Mouse (Mus musculus) spleen, adult 18-20 months (tissue): ENCODE measurements around the gene Zfp991.
"Not testable (repeated sequence)": the region's sequence is repeated elsewhere in the genome, so short reads cannot be mapped to it uniquely, and the experiment has no call there.

ENCODE experiments used
- DNase-seq, 2 experiments: peaks; one replicate each; pipeline ENCODE4 v3.0.0; 2022; ENCODE audit warnings: mixed read lengths in 2 of 2

The Zfp991 gene

DNA sequence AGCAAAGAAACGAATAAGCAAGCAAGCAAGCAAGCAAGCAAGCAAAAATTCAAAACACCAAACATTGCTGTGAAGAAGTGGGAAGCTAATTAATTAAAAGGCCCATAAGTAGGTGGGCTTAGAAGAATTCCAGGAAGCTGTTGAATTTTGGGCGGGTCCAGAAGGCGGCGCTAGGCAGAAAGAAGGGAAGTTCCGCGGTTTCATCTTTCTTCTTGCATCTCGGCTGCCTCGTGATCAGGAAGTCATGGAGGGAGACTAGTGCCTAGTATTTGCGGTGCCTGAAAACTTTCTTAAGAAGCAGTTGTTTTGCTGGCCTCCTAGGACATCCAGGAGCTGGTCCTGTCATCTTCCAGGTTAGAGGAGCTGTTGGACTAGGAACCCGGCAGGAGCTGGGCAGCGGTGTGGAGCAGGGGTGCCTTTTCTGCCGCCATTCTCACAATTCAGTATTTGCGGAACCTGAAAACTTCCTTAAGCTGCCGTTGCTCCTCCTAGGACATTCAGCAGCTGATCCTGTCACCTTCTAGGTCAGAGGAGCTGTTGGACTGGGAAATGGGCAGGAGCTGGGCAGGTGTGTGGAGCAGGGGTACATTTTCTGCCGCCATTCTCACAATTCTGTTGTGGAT is at the start of gene Zfp991:
TSS of gene Zfp991 (plus strand) at position 202 of the 623 bp plus-strand sequence.
- DNase-seq: not testable (repeated sequence)

DNA sequence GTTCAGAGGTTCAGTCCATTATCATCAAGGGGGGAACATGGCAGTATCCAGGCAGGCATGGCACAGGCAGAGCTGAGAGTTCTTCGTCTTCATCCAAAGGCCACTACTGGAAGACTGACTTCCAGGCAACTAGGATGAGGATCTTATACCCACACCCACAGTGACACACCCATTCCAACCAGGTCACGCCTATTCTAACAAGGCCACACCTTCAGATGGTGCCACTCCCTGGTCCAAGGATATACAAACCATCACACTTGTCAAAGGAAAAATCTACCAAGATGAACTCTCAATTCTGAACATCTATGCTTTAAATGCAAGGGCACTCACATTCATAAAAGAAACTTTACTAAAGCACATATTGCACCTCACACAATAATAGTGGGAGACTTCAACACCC is 36.2 kb upstream of the Zfp991 start:
- not testable (repeated sequence) for DNase-seq

DNA sequence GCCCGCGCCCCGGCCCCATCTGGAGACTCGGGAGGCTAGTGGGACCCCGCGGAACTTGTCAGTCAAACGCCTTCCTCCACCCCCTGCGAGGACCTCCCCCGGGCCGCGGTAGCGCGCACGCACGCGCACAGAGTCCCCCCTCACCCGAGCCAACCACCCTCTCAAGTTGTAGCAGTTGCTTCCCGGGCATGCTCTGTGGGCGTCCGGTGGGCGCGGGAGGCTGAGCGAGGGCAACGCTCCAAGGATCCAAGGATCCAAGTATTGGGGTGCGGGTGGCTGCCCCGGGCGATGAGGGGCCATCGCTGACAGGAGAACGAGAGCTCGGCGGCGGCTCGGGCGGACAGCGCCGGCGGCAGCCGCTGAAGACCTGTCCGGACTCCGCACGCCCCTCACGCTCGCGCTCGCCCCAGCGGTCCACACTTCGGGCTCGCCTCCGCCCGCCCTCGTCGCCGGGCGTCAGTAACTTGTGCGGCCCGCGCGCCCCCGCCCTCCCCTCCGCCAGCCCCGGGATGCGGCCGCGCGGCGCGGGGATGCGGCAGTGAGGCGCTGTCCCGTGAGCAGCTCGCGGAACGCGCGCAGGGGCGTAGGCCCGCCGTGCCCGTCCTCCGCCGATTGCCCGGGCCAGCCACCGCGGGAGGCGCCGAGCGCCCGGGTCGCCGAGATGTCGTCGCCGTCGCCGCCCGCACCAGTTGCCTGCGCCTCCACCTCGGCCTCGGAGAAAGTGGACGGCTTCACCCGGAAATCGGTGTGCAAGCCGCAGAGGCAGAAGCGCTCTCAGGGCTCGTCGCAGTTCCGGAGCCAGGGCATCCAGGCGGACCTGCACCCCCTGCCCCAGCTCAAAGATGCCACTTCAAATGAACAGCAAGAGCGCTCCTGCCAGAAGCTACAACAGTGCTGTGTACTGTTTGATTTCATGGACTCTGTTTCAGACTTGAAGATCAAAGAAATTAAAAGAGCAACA is 29.9 kb upstream of the Zfp991 start:
- DNase-seq: not testable (repeated sequence)

DNA sequence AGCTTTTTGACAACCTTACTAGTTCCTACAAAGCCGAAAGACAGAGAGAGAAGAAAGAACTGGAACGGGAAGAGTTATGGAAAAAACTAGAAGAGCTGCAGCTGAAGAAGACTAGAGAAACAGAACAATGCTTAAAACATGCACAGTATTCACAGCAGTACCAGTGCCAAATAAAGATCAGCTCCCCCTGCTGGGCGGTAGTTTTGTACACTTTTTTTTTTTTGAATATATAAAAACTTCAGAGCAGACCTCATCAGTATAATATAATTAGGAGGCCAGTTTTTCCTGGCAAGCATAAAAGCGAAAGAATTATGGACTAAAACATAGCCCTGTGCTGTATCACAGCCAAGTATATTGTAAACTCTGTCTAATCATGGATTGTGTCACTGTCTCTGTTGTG is 28.0 kb upstream of the Zfp991 start:
- not testable (repeated sequence) for DNase-seq

DNA sequence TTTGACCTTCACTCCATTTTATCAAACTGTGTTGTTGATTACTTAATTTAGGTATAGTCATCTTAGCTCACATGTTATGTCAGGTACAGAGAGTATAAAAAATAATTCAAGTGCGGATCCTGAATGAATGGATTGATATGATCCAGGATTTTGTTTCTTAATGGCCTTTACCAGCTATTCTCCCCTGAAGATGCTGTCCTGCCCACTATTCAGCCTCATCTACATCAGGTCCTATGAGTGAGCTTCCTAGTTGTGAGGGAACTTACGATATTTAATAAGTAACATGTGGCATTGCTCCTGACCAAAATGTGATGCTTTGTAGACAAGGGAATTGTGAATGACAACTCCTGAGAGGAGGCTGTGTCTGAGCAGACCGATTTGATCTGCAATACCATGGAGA is 14.0 kb upstream of the Zfp991 start:
- DNase-seq: not testable (repeated sequence)

DNA sequence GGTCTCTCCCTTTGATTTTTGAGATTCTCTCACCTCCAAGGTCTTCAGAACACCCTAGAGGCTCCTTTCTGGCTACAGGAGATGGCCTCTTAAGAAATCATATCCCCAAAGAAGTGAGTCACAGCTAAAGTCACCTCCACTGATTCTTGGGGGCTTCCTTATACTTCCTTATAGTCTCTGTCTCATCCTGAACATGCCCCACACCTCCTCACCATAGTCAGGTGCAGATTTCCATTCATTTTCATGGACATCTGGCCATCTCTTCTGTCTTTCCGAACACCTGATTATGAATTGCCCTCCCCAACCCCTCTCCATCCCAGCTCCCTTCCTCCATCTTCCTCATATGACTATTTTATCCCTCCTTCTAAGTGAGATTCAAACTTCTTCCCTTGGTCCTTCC is 9.6 kb upstream of the Zfp991 start:
- DNase-seq: not testable (repeated sequence)

DNA sequence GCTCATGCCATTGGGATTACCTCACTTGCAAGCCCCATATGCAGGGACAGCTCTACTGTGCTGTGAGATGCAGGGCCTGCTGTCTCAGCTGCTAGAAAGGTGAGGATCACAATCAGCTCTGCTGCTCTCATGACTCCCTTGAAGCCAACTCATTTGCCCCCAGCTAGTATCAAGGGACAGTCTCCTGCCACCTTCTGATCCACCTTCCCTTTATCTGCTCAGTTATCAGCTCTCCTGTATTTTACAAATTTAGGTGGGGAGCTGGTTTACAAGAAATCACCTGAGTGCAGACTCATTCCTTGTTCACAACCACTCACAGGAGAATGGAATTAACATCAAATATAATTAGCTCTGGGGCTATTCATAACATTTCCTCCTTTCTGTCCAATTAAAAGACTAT is 8.0 kb upstream of the Zfp991 start:
- not testable (repeated sequence) for DNase-seq

DNA sequence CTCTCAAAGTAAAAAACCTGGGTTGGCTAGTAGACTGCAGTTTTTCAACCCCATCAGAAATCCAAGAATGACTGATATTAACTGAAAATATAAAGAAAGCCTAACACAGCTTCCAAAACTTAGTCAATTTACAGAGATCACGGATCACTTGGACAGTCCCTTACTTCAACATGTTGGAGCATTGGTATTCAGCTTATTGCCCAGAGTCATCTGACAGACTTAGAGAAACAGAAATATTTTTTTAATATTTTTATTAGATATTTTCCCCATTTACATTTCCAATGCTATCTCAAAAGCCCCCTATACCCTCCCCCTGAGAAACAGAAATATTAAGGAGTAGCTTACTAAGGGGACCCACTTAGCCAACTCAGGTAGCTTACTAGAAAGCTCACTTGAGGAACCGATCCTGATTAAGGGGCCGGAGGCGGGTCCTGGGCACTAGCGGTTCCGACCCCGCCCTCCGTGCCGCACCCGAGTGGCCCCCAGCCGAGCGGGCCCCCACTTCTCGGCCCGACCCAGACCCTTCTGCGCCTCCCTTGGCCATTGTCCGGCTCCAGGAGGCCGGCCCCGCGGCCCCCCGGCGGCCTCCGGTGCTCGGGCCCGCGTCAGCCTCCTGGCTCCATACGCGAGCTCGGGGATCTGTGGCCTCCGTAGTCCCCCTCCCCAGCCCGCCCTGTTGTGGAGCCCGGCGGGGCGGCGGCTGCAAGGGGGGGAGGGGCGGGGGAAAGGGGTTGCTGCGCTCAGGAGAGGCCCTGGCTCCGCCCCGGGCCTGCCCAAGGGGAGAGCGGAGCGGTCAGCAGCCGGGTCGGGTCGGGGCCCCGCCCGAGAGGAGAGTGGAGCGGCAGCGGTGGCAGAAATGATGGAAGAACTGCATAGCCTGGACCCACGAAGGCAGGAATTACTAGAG is 7.2 kb upstream of the Zfp991 start:
- DNase-seq: not testable (repeated sequence)

DNA sequence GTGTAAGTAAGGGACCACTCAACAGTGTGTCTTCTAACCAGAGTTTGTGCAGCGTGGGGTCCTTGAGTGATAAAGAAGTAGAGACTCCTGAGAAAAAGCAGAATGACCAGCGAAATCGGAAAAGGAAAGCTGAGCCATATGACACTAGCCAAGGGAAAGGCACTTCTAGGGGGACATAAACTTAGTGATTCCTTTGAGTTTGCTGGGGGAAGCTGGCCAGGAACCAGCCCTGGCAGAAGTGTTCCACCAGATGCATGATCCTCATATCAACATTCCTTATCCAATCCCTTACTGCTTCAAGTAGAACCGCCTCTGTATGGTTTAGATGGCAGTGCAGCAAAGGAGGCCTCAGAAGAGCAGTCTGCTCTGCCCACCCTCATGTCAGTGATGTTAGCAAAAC is 6.5 kb upstream of the Zfp991 start:
- not testable (repeated sequence) for DNase-seq

DNA sequence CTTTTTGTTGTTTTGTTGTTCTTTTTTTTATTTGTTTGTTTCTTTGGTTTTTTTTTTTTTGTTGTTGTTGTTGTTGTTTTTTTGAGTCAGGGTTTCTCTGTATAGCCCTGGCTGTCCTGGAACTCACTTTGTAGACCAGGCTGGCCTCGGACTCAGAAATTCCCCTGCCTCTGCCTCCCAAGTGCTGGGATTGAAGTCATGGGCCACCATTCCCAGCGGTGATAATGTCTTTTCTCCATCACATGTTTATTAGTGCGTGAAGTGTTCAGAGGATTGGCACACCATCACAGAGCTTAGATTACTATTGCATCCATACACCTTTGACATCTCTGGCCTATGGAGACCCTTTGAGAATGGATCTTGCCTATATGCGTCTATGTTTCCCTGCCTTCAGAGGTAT is 6.0 kb upstream of the Zfp991 start:
- DNase-seq: not testable (repeated sequence)

DNA sequence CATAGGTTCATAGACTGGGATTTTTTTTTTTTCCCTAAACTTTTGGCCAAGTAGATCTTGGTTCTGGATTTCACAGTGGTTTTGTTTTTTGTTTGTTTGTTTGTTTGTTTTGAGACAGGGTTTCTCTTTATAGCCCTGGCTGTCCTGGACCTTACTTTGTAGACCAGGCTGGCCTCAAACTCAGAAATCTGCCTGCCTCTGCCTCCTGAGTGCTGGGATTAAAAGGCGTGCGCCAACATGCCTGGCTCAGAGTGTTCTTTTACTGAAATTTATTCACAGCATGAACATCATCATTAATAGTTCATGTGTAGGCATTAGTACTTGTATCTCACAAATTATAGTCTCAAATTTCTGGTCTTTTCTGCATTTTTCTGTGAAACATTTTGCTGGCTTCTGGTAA is 5.4 kb upstream of the Zfp991 start:
- DNase-seq: not testable (repeated sequence)

DNA sequence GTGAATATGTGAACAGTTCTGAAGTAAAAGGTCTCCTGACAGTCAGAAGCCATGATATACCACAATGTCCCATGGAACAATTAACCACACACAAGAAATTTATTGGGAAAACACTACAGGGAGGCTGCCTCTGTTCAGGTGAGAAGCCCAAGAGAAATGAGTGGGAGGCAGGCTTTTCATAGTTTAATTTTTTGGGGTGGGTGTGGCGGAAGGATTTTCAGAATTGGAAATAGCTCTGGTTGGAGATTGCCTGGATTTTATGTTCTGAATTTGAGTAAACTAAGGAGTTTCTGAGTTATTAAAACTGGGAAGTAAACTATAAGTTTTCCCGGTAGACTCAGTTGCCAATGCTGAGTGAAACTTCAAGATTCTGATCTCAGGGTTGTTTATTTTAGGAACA is 4.7 kb upstream of the Zfp991 start:
- DNase-seq: not testable (repeated sequence)

DNA sequence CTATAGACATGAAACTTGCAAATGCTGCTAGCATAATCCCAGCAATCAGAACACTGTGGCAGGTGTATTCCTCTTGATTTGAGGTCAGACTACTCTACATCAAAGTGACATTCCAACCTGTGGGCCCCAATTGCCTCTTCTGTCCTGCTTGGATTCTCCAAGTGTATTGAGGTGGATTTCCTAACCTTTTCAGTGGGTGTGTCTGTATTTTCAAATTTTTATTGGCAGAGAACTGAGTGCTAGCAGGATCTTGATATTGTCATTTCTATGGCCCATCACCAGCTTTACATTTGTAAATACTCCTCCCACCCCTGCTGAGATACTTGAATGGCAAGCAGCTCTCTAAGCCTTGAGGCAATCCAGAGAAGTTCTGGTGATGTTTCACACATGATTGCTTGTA is 3.7 kb upstream of the Zfp991 start:
- not testable (repeated sequence) for DNase-seq

DNA sequence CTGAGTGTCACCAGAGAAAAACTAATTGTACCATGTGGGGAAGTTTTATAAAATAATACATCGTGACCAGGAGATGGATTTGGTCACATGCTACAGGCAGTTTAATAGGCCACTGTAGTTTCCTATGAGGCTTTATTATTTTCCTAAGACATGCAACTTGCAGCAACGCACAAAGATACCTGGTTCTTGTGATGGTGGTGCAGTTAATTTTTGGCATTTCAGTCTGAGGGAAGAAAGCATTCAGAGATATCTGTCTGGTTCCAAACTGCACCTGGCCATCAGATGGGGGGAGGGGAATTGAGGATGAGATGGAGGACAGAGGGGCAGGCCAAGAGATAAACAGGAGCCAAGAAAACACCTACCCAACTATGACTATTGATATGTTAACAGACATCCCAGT is 1.8 kb downstream of the Zfp991 start:
- DNase-seq: not testable (repeated sequence)

DNA sequence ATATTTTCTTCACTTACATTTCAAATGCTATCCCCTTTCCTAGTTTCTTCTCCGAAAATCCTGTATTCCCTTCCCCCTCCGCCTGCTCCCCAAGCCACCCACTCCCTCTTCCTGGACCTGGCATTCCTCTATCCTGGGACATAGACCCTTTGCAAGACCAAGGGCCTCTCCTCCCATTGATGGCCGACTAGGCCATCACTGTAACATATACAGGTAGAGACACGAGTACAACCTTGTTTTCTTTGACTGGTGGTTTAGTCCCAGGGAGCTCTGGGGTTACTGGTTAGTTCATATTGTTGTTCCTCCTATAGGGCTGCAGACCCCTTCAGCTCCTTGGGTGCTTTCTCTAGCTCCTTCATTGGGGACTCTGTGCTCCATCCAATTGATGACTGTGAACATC is 9.9 kb downstream of the Zfp991 start:
- not testable (repeated sequence) for DNase-seq

DNA sequence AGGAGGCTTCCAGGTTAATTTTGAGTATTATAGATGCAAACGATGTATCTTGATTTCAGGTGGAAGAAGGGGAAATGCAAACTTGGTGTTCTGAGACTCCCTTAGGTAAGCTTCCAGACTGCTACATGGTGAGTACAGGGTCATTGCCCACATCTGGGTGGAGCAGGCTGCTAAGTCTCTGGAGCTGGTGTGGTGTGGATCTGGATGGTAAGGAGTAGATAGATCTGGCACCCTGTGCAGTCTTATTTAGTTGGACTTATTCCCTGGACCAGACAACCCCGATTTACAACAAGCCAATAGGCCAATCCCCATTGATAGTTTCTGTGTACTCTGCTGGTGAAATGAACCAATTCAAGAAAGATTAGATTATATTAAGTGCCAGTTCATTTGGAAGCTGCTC is 33.4 kb downstream of the Zfp991 start:
- DNase-seq: not testable (repeated sequence)

DNA sequence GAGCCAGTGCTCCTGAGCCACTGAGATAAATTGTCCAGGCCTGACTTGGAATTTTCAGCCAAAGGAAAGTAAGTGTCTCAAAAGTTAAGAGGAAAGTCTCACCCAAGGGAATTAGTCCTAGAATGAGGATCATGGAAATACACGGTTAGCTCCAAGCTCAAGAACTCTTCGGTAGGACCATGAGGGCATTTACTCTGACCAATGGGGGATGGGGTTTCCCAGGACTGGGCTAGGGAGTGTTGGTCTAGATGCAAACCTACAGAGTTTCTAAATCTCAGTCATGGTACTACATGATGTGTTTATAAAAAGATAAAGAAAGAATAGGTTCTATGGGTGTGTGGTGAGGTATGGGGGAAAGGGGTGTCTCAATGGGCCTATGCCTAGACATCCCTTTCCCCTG is 38.7 kb downstream of the Zfp991 start:
- not testable (repeated sequence) for DNase-seq

DNA sequence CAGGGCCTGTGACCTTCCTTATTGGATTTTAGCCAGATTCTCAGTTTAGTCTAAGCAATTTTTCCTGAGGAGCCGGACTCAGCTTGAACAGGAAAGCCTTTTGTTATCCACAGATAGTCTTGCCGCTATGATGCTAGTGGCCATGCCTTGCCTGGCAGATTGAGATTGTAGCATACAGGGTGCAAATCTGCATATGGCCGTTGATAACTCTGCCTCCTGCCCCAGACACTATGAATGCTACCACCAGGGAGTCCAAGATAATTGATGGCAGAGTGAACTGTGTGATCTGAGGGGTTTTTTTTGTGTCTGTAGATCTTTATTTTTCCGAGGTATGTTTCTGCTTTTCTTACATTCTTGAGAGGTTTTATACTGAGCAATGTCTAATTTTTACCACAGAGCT is 39.7 kb downstream of the Zfp991 start:
- DNase-seq: not testable (repeated sequence)

DNA sequence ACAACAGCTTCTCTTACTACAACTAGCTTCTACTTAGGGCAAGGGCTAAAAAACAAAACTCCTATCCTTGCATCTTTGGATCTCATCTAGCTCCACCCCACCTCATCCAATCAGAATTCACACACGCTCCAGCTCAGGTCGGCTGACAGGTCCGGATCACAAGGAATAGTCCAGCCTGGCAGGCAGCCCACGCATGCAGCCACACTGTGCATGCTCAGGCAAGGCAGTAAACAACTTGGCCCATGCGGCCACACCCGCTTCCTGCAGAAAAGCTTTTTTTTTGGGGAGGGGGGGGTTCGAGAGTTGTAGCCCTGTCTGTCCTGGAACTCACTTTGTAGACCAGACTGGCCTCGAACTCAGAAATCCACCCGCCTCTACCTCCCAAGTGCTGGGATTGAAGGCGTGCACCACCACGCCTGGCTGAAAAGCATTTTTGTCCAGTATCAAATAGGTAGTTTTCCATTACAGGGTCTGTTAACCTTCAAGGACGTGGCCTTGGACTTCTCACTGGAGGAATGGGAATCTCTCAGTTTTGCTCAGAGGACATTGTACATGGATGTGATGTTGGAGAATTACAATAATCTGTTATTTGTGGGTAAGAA is 44.5 kb downstream of the Zfp991 start:
- DNase-seq: peak in 1 of 2 experiments; percentile 4

DNA sequence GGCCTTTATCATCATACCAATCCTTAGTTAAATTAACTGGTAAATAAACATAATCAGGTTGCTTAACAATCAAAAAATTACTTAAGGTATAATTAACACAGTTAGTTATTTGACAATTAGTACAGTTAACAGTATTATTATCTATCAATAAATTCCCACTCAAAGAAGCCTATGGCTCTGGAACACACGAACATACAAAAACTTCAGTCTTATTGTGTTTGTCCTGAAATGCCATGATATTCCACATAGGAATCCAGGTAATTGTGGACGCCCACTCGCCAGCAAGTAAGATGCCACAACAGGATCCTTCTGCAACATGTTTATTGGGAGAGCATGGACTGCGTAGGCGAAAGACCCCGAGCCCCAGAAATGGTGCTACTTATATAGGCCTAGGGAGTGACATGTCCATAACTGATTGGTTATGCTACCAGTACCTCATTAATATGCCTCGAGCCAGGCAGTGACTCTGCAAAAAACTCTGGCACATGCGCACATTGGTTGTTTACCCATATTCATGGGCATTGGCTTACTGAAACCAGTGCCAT is 49.4 kb downstream of the Zfp991 start:
- peak in 1 of 2 experiments; percentile 4 for DNase-seq

DNA sequence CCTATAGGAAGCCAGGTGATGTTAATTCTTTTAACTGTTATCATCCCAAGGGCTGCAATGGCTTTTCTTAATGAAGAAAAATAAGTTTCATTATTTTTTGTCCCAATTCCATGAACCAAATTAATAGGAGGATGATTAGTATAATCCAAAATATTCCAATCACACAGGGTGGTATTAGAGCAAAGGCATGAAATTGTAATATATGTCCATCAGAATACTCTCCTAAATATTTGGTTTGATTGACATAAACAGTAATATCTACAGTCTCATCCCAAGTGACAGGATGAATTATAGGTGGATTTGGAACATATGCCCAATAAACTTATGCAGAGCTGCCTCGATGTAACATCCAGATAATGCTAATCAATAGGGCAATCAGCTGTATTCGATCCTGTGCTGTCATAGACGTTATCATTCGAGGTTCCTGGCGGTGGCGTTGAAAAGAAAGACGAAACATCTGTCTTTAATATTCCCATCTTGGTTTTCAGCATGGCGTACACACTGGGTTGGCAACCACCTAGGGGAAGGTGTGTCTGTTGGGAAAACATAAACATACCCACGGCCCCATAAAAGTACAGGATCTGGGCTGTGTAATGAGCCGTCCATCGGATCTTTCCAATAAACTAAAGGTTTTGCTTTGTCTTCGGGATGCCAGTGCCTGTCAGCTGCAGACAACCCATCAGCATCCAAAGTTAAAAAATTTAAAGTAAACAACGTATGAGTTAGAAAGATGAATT is 50.3 kb downstream of the Zfp991 start:
- DNase-seq: not testable (repeated sequence)
